In the genomic region with DNA sequence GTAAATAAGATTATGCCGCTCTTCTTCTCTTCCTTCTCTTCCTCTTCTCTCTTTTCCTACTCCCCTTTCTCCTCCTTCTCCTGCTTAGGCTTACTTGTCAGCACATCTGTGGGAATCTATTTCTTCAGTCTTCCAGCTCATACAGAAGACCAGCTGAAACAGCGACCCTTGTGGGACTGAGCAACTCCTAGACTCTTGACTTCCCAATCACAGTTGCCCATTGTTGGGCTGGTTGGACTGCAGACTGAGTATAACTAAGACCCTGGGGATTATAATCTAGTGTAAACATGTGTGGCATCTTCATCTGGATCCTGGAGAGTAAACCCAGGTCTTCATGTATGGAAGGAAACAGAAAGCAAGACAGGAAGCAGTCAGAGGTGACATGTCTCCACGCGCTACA, we compare ENCODE assay signal across 34 mouse cellular contexts.
"Had no signal": no experiment of that assay in that cellular context is flagged by ENCODE, and none has a peak within 500 bp of the region (broad histone marks: within the 10 kb centered on the region; RNA-seq: fewer than 3 reads in every experiment).

No protein-coding gene starts in this region.

- H3K4me3 ChIP-seq: heart, embryonic 12.5 days; heart, embryonic 13.5 days; heart, embryonic 15.5 days; hindbrain, embryonic 10.5 days; hindbrain, embryonic 12.5 days; hindbrain, embryonic 13.5 days; hindbrain, embryonic 15.5 days; intestine, embryonic 15.5 days; kidney, embryonic 15.5 days; layer of hippocampus, adult 2 months; left cerebral cortex, adult 2 months had no signal

- H3K9ac ChIP-seq: heart, embryonic 12.5 days; heart, embryonic 13.5 days; heart, embryonic 15.5 days; hindbrain, embryonic 12.5 days; hindbrain, embryonic 13.5 days; hindbrain, embryonic 14.5 days; hindbrain, embryonic 15.5 days; intestine, embryonic 15.5 days; kidney, embryonic 15.5 days had no signal

- H3K36me3 ChIP-seq: heart, embryonic 12.5 days; heart, embryonic 13.5 days; heart, embryonic 15.5 days; hindbrain, embryonic 10.5 days; hindbrain, embryonic 12.5 days; hindbrain, embryonic 13.5 days; hindbrain, embryonic 15.5 days; intestine, embryonic 15.5 days; kidney, embryonic 15.5 days had no signal

- H3K4me2 ChIP-seq: heart, embryonic 11.5 days; heart, embryonic 12.5 days; heart, embryonic 13.5 days; heart, embryonic 15.5 days; hindbrain, embryonic 12.5 days; hindbrain, embryonic 13.5 days; hindbrain, embryonic 14.5 days; hindbrain, embryonic 15.5 days; intestine, embryonic 15.5 days; kidney, embryonic 15.5 days had no signal

- H3K27ac ChIP-seq: heart, embryonic 13.5 days; heart, embryonic 15.5 days; hindbrain, embryonic 10.5 days; hindbrain, embryonic 12.5 days; hindbrain, embryonic 13.5 days; hindbrain, embryonic 14.5 days; hindbrain, embryonic 15.5 days; hindbrain, postnatal 0 days; intestine, embryonic 15.5 days; kidney, embryonic 15.5 days; kidney, postnatal 0 days; layer of hippocampus, adult 2 months; left cerebral cortex, adult 2 months had no signal

- H3K27me3 ChIP-seq: heart, embryonic 12.5 days; heart, embryonic 13.5 days; heart, embryonic 15.5 days; hindbrain, embryonic 13.5 days; hindbrain, embryonic 15.5 days; intestine, embryonic 15.5 days; kidney, embryonic 15.5 days had no signal

- DNase-seq: heart, postnatal 10 days; heart, postnatal 14 days; heart, postnatal 36 days; heart, postnatal 4 days; kidney, adult 11 months; kidney, adult 18-20 months; kidney, adult 2 months; kidney, adult 8-10 months; kidney, adult 9 months; kidney, postnatal 10 days; kidney, postnatal 14 days; kidney, postnatal 36 days; kidney, postnatal 4 days; layer of hippocampus, adult 9-11 months; layer of hippocampus, postnatal 36 days had no signal

- H3K9me3 ChIP-seq: heart, embryonic 12.5 days; heart, embryonic 13.5 days; heart, embryonic 15.5 days; hindbrain, embryonic 10.5 days; hindbrain, embryonic 12.5 days; hindbrain, embryonic 13.5 days; hindbrain, embryonic 15.5 days; intestine, embryonic 15.5 days; kidney, embryonic 15.5 days had no signal

- ATAC-seq: hindbrain, embryonic 16.5 days; hindbrain, postnatal 0 days; inflammation-experienced regulatory T-cells, adult 6 months; intestine, embryonic 15.5 days; intestine, embryonic 16.5 days; intestine, postnatal 0 days had no signal
